Mouse (Mus musculus): ENCODE measurements around the gene Amz2.
"Not testable (repeated sequence)": the region's sequence is repeated elsewhere in the genome, so short reads cannot be mapped to it uniquely, and the experiment has no call there.

Amz2 gene

DNA sequence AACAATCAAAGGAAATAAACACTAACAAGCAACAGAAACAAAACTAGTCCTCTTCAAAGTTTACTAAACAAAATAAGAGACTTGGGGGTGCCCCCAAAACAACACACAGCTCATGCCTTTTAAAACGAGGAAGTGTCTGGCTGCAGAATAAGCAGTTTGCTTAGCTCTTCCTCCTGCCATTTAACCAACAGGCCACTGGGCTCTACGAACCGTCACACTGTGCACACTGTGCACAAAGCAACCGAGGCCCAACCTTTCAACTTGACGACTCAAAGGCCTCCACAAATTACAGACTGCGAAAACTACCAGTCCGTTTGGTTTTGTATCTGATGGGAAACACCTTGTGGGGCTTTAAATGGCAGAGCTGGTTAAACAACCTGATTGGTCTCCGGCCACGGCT is 44.4 kb downstream of the Amz2 start:
- no peak for DNase-seq (ENCODE audit: low read depth, low spot score)

DNA sequence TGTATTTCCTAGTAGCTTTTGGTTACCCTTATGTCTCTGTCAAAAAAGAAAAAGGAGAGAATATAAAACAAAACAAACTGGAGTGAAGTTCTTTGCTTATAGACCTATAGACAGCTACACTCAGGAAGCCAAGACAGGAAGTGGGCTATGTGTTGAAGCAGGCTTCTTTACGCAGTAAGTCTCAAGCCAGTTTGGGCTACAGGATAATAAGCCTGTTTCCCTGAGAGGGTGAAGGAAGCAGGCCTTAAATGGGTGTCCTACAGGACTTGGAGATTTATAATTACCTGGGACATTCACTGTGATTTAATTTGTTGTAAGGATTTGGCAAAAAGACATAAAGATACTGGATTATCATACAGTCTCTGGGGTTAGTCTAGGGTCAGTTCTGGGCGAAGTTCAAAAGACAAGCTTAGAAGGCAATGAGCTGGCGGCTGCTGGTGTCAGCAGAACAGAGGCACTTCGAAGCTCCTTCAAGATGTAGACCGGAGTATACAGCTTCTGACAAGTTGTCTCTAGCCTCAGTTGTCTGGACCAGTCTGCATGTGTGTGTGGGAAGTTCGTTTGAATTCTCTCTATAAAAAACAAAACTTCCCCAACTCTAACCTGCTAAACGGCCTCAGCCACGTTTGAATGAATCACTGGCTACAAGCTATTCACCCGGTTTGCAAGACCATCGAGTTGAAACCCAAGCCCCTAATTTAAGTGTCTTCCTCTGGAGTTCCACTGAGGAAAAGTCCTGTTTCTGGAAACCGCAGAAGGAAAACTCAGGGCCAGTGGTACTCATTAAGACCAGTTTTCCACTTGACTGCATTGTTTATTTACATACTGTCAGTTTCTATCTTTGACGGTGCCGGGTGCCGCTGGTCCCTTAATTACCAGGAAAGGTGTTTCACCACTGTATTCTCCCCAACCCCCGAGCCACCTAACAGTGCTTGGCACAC is 45.4 kb downstream of the Amz2 start:
- DNase-seq (ENCODE audit: low read depth, low spot score): no peak

DNA sequence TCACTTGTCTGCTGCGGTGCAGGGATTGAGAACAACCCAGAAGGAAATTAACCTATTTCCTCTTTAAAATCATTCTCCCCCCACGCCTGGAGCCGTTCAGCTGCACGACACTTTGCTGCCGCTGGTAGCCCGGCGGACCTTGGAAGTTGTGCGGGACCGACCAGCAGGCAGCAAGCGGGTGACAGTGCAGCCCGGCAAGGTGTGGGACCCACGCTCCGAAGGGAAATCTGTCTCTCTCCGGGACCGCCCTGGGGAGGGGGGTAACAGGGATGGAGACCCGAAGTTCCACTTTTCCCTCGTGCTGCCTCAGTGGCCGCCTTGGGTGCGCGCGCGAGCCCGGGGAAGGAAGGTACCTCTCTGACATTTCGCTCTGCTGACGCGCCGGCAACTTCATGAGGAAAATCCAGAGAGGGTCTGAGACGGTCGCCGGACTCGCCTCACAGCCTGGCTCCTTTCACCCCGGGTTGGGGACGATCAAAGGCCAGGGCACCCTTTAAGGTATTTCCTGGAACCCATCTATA is 46.5 kb downstream of the Amz2 start:
- DNase-seq (ENCODE audit: low read depth, low spot score): peak; percentile 43

DNA sequence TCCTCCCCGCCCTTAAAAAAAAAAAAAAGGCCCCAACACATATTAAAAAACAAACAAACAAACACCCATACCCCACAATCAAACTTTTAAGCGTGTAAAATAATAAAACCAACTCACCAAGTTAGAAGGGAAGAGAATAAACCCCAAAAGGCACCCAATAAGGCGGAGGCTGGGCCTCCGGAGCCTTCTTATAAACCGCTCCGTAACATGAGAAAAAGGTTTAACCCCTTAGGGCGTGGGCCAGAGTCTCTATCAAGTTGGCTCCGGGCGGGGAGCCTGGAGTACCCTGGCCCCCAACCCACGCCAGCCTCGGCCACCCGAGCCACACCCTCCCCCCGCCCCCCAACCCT is 47.0 kb downstream of the Amz2 start:
- DNase-seq (ENCODE audit: low read depth, low spot score): peak; percentile 59

DNA sequence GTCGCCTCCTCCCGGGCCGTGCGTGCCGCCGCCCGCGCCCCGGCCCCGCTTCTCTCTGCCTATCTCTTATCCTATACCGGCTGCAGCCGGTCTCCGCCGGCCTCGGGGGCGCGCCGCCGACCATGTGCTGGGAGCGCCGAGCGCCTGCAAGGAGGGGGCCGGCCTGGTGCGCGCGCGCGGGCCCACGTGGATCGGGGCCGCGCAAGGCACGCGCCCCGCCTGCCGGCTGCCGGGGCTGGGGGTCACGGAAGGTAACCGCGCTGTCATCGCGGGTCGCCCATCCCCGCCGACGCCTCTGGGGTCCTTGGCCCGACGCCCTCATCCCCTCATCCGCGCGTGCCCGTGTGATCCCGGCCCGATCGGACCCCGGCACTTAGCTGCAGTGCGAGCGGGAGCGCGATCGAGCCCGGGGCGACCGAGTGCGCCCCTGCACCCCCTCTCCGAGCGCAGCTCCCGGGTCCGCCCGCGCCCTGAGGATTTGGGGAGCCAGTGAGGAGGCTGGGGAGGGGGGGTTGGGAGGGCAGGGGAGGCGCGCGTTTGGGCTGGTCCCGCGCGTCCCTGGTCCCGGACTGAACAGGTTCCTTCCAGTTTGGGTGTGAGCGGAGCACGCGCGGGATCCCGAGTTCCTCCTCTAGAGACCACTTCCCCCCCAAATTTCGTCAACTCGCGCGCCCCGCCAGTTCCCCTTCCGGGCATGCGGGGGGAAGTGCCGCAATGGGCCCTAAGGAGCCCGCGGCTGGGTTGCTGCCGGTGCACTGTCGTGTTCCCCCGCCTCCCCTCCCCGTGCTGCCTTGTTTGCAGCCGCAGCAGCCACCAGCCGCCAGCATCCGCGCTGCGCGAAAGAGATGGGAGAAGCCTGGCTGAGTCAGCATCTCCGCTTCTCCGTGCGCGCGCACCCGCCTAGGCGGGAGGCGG is 47.7 kb downstream of the Amz2 start, which contains the start of the genes Arsg and Slc16a6:
Gene Arsg (plus strand): TSS at position 204 of the 915 bp plus-strand sequence.
Gene Slc16a6 (minus strand): TSS at position 428 of the 915 bp plus-strand sequence.
- DNase-seq (ENCODE audit: low read depth, low spot score): peak; percentile 67

DNA sequence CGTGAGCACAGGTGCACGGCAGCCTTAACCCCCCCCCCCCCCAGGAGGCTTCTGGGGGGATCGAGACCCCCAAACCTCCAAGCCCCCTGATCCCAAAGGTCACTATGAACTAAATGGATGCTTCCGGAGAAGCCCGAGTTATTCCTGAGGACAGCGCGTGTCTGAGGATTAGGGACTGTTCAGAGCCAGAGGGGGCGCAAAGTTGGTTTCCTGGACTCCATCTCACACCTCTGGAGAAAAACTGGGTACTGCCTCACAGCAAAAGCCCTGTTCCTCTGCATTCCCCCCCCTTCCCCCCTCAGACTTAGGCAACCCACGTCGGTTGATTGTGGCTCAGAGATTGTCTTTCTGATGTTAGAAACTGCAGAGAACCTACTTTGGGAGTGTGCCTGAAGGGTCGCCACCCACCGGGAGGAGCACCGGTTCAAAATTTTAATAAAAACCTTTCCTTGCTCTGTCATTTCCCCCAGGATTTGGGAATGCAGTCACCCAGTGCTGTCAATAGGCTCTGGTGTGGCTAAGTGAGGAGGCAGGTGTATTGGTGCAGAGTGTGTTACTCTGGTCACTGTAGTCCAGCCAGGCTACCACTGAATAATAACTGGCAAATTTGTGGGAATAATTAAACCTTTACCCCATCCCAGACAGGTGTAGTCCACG is 48.5 kb downstream of the Amz2 start:
- peak; percentile 39 for DNase-seq (ENCODE audit: low read depth, low spot score)

DNA sequence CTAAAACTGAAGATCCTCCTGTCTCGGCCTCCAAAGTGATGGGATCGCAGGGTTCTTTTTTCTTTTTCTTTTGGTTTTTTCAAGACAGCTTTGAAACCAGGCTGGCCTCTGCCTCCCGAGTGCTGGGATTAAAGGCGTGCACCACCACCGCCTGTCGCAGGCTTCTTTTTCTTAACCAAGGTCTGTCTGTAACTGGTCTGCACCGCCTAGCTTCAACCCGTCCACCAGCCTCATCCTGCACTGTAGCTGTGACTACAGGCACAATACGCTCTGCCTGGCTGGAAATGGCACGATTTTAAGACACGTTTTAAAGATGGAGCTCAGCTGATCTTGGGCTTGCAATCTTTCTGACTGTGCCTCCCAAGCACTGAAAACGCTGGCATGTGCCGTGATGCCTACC is 49.1 kb downstream of the Amz2 start:
- no peak for DNase-seq (ENCODE audit: low read depth, low spot score)

DNA sequence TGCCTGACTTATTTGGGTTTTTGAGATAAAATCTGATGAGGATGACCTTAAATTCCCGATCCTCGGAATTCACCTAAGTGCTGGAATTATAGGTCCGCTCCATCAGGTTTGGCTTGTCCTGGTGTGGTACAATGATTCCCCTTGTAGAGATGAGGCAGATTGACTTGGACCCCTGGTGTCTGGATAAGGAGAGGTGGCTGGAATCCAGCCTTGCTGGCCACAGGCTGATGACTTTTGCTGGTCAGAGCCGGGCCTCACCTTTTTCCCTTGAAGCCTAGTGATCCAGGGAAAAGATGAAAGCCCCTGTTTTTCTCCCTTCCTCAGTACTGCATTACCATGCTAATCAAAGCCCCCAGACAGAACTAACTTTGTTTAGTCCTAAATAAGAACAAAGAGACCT is 50.0 kb downstream of the Amz2 start:
- DNase-seq (ENCODE audit: low read depth, low spot score): no peak

DNA sequence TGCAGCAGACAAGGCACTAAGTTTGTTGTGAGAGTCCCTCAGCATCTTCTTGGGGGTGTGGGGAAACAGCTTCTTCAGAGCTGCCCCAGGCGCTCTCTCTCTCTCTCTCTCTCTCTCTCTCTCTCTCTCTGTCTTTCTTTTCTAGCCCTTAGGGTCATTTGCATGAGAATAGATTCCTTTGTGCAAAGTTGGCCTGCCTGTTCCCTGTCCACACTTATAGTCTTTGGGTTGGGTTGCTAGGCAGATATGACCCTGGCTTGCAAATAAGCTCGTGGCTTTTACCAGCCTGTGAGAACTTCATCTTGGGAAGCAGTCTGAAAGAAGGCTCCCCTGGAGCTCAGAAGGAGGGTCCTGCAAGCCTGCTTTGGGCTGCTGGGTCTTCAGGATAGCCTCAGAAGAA is 50.5 kb downstream of the Amz2 start:
- no peak for DNase-seq (ENCODE audit: low read depth, low spot score)

DNA sequence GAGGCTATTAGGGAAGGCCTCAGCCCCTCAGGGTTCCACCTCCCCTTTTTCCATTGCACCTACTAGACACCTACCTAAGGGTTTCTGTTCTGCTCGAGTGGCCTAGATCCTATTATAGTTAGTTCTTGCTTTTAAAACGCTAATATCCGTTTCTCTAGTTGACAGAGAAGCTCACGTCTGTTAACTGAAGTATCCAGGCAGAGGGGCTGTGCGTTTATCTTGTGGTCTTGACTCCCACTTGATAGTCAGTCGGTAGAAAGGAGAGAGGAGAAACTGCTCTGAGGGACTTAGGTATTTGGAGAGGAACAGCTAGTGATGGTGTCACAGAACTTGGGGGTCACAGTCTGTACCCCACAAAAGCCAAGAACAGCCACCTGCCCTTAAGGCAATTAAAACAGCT is 50.9 kb downstream of the Amz2 start:
- DNase-seq (ENCODE audit: low read depth, low spot score): no peak

DNA sequence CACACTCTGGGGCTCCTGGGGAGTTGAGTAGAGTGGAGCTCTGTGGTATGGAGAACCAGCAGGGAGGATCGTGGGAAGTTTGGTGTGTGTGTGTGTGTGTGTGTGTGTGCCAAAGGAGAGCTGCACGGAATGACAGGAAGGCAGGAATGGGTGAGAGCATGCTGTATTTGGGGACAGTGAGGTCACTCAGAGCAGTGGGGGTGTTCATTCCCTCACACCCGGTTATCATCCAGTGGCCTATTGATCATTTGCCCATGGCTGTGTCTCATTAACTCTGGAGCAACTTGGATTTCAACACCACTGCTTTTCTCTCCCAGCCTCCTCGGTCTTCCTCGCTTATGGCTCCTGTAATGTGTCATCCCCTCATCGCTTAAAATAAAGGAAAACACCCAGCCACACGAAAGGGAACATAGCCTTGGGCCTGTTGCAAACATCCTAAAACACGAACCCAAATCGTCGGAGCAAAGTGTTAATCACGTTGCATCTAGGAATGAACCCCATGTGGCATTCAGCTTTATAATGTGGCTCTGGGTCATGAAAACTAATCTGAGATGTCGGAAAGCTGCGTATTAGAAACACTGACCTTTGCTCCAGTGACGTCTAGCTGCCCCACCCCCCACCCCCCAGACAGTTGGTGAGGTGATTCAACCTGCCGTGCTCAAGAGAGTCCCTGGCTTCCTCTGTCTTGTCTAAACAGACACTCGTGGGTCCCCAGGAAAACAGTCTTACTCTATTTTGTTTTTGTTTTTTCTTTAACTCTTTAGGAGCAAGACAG is 52.0 kb downstream of the Amz2 start:
- DNase-seq (ENCODE audit: low read depth, low spot score): no peak

DNA sequence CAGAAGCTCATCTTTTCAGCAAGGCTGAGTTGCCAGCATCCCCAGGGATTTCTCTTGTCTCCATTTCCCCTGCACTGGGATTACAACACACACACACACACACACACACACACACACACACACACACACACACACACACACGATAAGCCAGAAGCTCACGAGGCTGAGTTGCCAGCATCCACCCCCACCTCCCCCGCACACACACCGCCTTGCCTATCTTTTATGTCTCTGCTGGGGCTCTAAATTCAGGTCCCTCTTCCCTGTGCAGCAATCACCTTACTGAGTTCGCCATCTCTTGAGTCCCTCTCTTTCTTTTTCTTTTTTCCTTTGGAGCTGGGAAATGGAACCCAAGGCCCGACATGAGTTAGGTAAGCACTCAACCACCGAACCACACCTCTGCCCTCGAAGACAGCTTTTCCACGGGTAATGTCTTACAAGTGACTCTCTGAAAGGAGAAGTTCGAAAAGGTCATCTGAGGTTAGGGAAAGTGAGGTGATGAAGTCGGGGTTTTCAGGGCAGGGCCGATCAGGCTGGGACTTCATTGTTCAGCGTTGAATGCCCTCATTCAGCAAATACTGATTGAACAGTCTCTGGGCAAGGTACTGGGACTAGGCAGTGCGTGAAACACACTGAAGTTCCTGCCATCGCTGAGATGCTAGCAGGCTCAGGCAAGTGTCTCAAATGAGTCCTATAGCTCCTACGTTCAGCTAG is 54.0 kb downstream of the Amz2 start:
- DNase-seq (ENCODE audit: low read depth, low spot score): no peak

DNA sequence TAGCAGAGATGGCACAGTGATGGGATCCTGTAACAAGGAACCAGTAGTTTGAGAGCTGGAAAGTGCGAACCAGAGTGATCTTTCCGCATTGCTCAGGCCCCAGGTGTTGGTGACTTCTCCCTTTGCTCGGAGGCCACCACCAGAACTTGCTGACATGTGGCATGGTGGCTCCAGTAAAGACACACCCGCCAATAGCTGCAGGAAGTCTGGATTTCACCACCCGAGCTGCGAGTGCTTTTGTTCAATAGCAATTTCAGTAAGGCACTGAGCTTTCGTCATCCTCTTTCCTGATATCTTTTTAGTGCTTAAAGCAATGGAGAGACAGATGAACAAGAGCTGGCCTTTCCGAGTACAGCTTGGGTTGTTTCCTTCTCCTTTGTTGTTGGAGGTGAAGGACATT is 54.7 kb downstream of the Amz2 start:
- no peak for DNase-seq (ENCODE audit: low read depth, low spot score)

DNA sequence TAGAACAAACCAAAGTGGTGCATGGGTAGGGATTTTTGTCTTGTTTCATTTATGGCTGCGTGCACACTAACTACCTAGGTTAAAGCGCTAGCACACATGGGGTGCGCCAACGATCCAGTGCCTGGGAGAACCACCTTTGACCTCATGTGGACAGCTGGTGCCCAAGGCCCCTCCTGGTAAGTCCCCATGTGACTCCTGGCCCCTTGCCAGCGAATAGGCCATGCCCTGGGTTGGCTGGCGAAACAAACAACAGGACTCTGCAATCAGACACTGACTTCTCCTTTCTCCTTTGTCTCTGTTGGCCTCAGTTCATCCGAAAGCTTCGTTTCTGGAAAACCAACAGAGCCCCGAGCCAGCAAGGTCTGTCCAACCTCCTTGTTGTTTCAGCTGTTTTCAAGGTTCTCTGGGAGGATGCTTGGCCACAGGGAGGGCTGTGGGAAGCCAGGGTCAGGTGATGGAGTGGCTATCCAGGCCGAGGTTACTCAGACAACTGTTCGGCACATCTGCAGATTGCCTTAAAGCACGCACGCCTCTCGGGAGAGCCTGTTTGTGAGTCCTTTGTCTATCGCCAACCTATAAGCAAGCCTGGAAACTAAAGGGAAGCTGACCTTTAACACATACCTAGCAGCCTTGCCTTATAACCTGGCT is 59.8 kb downstream of the Amz2 start:
- DNase-seq (ENCODE audit: low read depth, low spot score): no peak

DNA sequence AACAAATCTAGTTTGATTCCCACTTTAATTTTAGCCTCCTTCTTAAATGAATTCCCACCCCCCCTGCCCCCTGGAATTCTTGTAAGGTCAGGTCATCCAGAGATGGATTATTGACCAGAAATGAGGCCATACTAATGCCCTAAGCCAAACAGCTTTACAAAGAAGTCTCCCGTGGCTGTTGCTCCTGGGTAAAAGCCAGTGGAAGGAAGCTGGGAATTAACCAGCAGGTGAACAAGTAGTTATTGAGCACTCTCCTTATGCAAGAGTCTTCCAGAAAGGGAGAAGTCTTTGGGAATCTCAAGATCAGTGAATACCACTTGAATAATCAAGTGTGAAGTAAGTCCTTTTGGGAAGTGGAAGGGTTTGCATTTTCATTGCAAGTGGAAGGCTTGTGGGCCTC is 61.4 kb downstream of the Amz2 start:
- no peak for DNase-seq (ENCODE audit: low read depth, low spot score)

DNA sequence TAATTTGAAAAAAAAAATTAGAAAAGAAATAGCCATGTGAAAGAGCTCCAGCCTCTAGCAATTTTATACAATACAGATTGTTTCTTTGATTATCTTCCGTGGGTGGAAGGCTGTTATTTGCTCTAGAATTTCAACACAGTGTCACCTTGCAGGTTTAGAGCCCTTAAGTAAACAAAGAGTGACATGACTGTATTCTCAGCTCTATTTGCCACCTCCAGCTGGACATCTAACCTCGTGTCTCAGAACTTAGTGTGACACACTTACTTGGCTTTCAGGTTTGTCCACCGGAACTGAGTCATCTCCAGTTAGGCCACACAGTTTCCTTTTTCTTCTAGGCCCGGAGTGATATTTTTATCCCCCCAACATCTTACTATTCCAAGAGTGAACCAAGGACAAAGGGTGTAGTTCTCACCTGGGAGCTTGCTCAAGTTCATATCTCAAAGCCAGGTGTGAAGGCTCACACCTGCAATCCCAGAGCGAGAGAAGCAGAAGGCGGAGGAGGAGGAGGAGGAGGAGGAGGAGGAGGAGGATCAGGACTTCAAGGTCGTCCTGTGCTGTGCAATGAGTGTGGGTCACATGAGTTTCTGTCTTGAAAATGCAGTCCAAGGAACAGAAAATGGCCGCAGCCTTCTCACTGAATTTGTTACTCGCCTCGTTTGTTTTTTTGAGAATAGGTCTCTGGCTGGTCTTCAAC is 62.4 kb downstream of the Amz2 start:
- DNase-seq (ENCODE audit: low read depth, low spot score): no peak

DNA sequence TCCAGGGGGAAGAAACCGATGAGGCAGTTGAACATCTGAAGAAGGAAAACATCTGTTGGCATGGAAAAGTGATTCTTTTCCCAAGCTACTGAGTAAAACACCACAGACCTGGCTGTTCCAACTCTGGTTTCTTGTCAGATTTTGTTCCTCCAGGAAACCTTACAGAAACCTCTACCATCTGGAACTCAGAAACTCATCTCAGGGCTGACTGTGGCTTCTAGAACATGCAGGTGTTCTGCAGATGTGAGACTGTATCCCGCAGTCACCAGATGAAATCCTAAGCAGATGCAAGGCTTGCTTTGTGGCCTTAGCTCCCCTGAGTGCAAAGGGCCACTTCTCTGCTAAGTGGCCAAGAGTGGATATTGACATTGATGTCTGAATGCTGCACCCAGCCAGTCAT is 64.0 kb downstream of the Amz2 start:
- DNase-seq (ENCODE audit: low read depth, low spot score): peak; percentile 32

DNA sequence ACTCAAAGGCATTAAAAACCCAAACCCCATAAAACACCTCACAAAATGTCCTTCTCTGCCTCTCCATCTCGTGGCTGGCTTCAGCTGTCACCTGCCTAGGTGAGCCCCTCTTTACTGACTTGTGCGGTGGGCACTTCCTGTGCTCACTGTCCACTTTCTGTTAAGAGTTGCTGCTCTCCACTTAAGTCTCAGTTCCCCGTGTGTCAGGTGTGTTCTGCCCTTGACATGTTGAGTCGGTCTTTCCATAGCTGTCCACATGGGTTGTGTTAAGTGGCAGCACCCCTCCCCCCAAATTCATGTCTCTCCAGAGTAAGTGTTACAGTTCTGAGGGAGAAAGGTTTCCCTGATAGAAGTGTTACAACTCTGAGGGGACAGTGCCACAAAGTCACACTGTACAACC is 66.1 kb downstream of the Amz2 start:
- DNase-seq (ENCODE audit: low read depth, low spot score): no peak

DNA sequence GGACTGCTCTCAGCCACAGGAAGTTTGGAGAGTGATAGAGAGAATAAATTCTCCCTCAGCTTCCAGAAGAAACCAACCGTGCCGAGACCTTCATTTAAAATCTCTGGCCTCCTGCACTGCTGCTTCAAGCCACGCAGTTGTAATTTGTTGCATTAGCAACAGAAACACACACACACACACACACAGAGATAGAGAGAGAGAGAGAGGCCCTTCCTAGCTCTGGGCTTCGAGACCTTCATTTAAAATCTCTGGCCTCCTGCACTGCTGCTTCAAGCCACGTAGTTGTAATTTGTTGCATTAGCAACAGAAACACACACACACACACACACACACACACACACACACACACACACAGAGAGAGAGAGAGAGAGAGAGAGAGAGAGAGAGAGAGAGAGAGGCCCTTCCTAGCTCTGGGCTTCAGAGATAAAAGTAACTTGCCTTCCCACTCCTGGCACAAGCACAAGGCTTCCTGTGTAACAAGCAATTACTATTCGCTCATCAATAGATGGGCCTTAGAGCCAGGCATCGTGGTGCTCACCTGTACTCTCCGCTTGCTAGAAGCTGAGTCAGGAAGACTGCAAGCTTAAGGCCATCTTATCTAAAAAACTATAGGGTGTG is 67.2 kb downstream of the Amz2 start:
- not testable (repeated sequence) for DNase-seq (ENCODE audit: low read depth, low spot score)

Measured in forelimb bud, embryonic 11.5 days (tissue).